Mouse (Mus musculus) CD4-positive, CD25-positive, alpha-beta regulatory T cell, adult 2 months (primary cell): ENCODE measurements around the gene Dhps.
"Not testable (repeated sequence)": the region's sequence is repeated elsewhere in the genome, so short reads cannot be mapped to it uniquely, and the experiment has no call there.

Experiments used
- DNase-seq: peaks from one replicate; pipeline ENCODE4 v3.0.0-alpha.2; 2012; ENCODE audit warnings: low read depth, low spot score

The Dhps gene

GRCm38 (mm10) chr8:85062603-85063002, 9.0 kb upstream of the Dhps start:
- no peak for DNase-seq

GRCm38 (mm10) chr8:85065213-85065612, 6.3 kb upstream of the Dhps start:
- DNase-seq = no peak

GRCm38 (mm10) chr8:85067155-85067554, 4.4 kb upstream of the Dhps start:
- no peak for DNase-seq

- no peak for DNase-seq
These were observed 3.6 kb upstream of the Dhps start, which contains the start of gene Gm5741 for GRCm38 (mm10) chr8:85067982-85068381. Gene Gm5741, minus strand, starts transcription at chr8:85067982.

- DNase-seq = no peak
These were observed 516 bp upstream of the Dhps start for GRCm38 (mm10) chr8:85071041-85071440.

- peak; percentile 35 for DNase-seq
These were observed 890 bp downstream of the Dhps start for GRCm38 (mm10) chr8:85072364-85072929.

GRCm38 (mm10) chr8:85073041-85073612, 1.6 kb downstream of the Dhps start:
- DNase-seq = no peak

- no peak for DNase-seq
These were observed 2.6 kb downstream of the Dhps start for GRCm38 (mm10) chr8:85074167-85074566.

- DNase-seq = no peak
These were observed 3.1 kb downstream of the Dhps start for GRCm38 (mm10) chr8:85074617-85075016.

GRCm38 (mm10) chr8:85076001-85076400, 4.4 kb downstream of the Dhps start:
- DNase-seq = no peak

GRCm38 (mm10) chr8:85076993-85077392, 5.4 kb downstream of the Dhps start:
- peak; percentile 90 for DNase-seq

- no peak for DNase-seq
These were observed 8.6 kb downstream of the Dhps start for GRCm38 (mm10) chr8:85080214-85080531.

- DNase-seq = peak; percentile 79
These were observed 9.1 kb downstream of the Dhps start, which contains the start of gene Wdr83os for GRCm38 (mm10) chr8:85080532-85081215. Gene Wdr83os, plus strand, starts transcription at chr8:85080740.

- peak; percentile 67 for DNase-seq
These were observed 9.6 kb downstream of the Dhps start, which contains the start of gene Wdr83 for GRCm38 (mm10) chr8:85081216-85081555. Gene Wdr83, minus strand, starts transcription at chr8:85081306.

- DNase-seq = not testable (repeated sequence)
These were observed 10.6 kb downstream of the Dhps start for GRCm38 (mm10) chr8:85082169-85082568.

GRCm38 (mm10) chr8:85083108-85083813, 11.7 kb downstream of the Dhps start, which contains the start of gene Man2b1:
Gene Man2b1, plus strand, starts transcription at chr8:85083270.
- peak; percentile 91 for DNase-seq

GRCm38 (mm10) chr8:85084633-85085032, 13.1 kb downstream of the Dhps start:
- no peak for DNase-seq

- peak; percentile 69 for DNase-seq
These were observed 14.7 kb downstream of the Dhps start for GRCm38 (mm10) chr8:85086238-85086637.

- no peak for DNase-seq
These were observed 17.2 kb downstream of the Dhps start for GRCm38 (mm10) chr8:85088771-85089170.

- DNase-seq = no peak
These were observed 19.3 kb downstream of the Dhps start for GRCm38 (mm10) chr8:85090856-85091255.

GRCm38 (mm10) chr8:85091526-85092090, 20.1 kb downstream of the Dhps start:
- no peak for DNase-seq

GRCm38 (mm10) chr8:85095051-85095450, 23.5 kb downstream of the Dhps start:
- no peak for DNase-seq
